Mouse (Mus musculus): ENCODE measurements around the gene Bbs9.

DNA sequence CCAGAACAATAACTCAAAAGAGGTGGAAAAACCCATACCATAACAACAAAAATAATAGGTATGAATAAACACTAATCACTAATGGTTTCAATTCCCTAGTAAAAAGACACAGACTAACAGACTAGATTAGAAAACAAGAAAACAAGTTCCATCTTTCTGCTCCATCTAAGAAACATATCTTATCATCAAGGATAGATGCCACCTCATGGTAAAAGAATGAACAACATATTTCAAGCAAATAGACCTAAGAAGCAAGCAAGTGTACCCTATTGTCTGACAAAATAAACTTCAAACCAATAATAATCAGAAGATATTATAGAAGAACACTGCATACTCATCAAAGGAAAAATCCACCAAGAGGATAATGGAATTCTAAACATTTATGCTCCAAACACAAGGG is 441.3 kb downstream of the Bbs9 start:
- no peak for TF ChIP-seq CTCF (IDR thresholded peaks at IDR 0.05)
- TF ChIP-seq EP300 (IDR thresholded peaks at IDR 0.05), result no peak
